Mouse (Mus musculus) heart, postnatal 0 days (tissue): ENCODE results near the gene Gm20518. TPM values are rescaled to one million over a fixed set of nuclear protein-coding genes. Genes with fewer than 3 reads are reported as not detected.

Experiments
- ATAC-seq: fragments of 200-750 bp; cut with Nextera tagmentation; 2 replicates; pipeline ENCODE4 v1.8.0; 2017; ENCODE audit warnings: low read depth, moderate number of reproducible peaks, moderate library complexity; ENCODE audit not compliant: insufficient read depth
- DNase-seq: peaks from one replicate; pipeline ENCODE4 v3.0.0-alpha.2; 2016; ENCODE audit warnings: low spot score
- H3K27ac ChIP-seq: fragments of 300-500 bp; sonication (generic); 2 replicates; pipeline ENCODE4 v1.5.1; 2014; ENCODE audit warnings: low read depth, mild to moderate bottlenecking
- H3K27me3 ChIP-seq: fragments of 300-500 bp; sonication (generic); 2 replicates; pipeline ENCODE4 v1.6.1; 2014; ENCODE audit warnings: low read length, mixed read lengths; ENCODE audit not compliant: control insufficient read depth, insufficient read depth
- H3K36me3 ChIP-seq: fragments of 300-500 bp; sonication (generic); replicated peaks from 2 replicates; pipeline ENCODE4 v1.6.1; 2014; ENCODE audit warnings: low read length, mixed read lengths; ENCODE audit not compliant: control insufficient read depth, insufficient read depth
- H3K4me1 ChIP-seq: fragments of 300-500 bp; sonication (generic); 2 replicates; pipeline ENCODE4 v1.6.1; 2014; ENCODE audit warnings: antibody characterized with exemption; ENCODE audit not compliant: control insufficient read depth, insufficient read depth
- H3K4me2 ChIP-seq: fragments of 300-500 bp; sonication (generic); 2 replicates; pipeline ENCODE4 v1.6.1; 2014; ENCODE audit warnings: low read depth, mild to moderate bottlenecking, low read length, moderate library complexity
- H3K4me3 ChIP-seq: fragments of 300-500 bp; sonication (generic); 2 replicates; pipeline ENCODE4 v1.5.1; 2014; ENCODE audit warnings: low read depth, low read length
- H3K9ac ChIP-seq: fragments of 300-500 bp; sonication (generic); replicated peaks from 2 replicates; pipeline ENCODE4 v1.6.1; 2014; ENCODE audit warnings: low read depth, low read length, mixed read lengths
- H3K9me3 ChIP-seq: fragments of 300-500 bp; sonication (generic); replicated peaks from 2 replicates; pipeline ENCODE4 v1.6.1; 2016; ENCODE audit warnings: low read length; ENCODE audit not compliant: control insufficient read depth
- CTCF ChIP-seq: IDR thresholded peaks from 2 replicates; pipeline ENCODE4 v1.5.1; 2016; ENCODE audit warnings: antibody characterized with exemption, control low read depth, low read depth
- EP300 ChIP-seq: IDR thresholded peaks from 2 replicates; pipeline ENCODE4 v1.6.1; 2016; ENCODE audit warnings: antibody characterized with exemption, low read depth
- WGBS: fragments of 180-500 bp; shearing (Covaris S2); extraction: QIAGEN DNeasy Blood & Tissue Kit; methylation state at CpG from one replicate; pipeline ENCODE4 v1.1.7; 2014; 5-methylcytosine and 5-hydroxymethylcytosine counted together
- polyA plus RNA-seq: library from polyadenylated mRNA; unstranded; fragments of >200 nt; fragmentation: Nextera tagmentation; extraction: Ambion mirVana; gene quantifications from 2 replicates; pipeline ENCODE4 v1.2.1, GENCODE M21; 2015
- total RNA-seq: library from RNA; depleted of rRNA; stranded (reverse); fragments of >200 nt; gene quantifications from 2 replicates; pipeline ENCODE4 v1.2.3, GENCODE M21; 2014; ENCODE audit warnings: low replicate concordance

The Gm20518 gene
- total and polyA plus RNA-seq, 2 experiments from 2014 or later: 0.05 TPM; not detected in 1

DNA sequence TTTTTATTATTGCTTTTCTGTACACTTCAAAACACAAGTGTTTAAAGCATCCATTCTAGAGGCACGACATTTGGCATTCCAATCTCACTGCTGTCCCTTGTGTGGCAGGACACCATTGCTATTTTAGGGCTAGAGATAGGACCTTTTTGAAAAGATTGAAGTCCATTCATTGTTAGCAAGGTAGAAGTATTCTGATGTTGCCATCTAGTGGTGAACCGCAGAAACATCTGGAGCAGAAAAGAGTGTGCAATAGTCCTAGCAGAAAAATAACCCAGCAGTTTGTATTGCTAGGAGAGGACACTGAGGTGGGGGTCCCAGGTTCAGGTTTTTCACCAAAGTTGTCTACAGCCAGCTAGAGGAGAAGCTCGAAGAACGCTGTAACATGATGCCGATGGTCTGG is 79.4 kb downstream of the Gm20518 start:
- Histone ChIP-seq H3K27me3 (peaks cover 14% of the 10 kb centered on the region; the same call in 1 of the 2 replicates), H3K9ac (no peak overlapping the region), H3K4me1 (peaks cover 7% of the 10 kb centered on the region; the same call in 1 of the 2 replicates), H3K4me2 (no peak overlapping the region), H3K4me3 (no peak overlapping the region), H3K9me3 (no peaks in the 10 kb centered on the region), H3K27ac (no peak overlapping the region), H3K36me3 (no peaks in the 10 kb centered on the region)
- TF ChIP-seq CTCF (peak; percentile 89), EP300 (no peak)
- 4% methylated on average over 5 of the region's 5 CpGs for WGBS
- peak; percentile 85 for DNase-seq
- peak; percentile 43; the same call in 1 of the 2 replicates for ATAC-seq

DNA sequence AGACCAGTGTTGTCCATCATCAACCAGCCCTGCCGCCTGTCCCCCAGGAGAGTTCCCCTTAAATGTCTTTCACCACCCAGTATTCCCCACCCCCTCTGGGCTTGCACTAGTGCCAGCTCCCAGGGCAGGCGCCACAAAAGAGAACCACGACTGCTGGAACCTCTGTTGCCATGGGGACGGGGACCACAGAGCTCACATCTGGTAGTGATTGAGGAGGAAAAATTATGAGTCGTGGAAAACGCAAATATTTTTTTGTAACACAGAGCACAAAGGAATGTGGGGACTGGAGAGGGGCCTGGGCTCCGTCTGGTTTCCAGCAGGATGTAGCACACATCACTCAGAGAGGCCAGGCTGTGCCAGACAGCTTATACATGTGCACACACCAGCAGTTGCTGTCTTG is 81.8 kb downstream of the Gm20518 start:
- 38% methylated on average over 7 of the region's 7 CpGs for WGBS
- TF ChIP-seq EP300 (no peak), CTCF (no peak)
- H3K27me3 ChIP-seq: peaks cover 27% of the 10 kb centered on the region

DNA sequence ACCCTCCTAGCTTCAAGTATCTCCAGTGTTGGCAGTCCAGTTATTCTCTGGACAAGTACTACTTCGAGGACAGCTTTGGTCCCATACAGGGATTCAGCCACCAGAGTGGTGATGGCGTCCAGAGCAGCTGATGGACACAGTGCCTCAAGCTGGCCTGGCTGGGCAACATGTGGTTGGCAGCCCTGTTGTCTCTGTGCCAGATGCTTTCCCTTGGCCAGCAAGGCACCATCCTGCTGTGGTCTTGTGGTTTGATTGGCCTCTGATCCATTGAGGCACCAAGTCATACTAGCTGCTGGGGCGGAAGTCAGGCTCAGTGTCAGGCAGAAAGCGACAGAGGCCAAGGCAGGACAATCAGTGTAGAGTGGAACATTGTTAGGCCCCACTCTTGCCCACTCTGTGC is 82.3 kb downstream of the Gm20518 start:
- Histone ChIP-seq H3K4me1 (peaks cover 7% of the 10 kb centered on the region; the same call in 1 of the 2 replicates), H3K27me3 (peaks cover 31% of the 10 kb centered on the region), H3K4me3 (no peak overlapping the region), H3K27ac (no peak overlapping the region), H3K9me3 (no peaks in the 10 kb centered on the region), H3K36me3 (no peaks in the 10 kb centered on the region), H3K9ac (no peak overlapping the region), H3K4me2 (no peak overlapping the region)
- no peak for DNase-seq
- TF ChIP-seq CTCF (no peak), EP300 (no peak)
- WGBS: 74% methylated on average over 4 of the region's 4 CpGs
- no peak for ATAC-seq

More for the DNA sequence above, 81.8 kb downstream of the Gm20518 start:
- no peaks in the 10 kb centered on the region for H3K36me3 ChIP-seq
- no peak overlapping the region for H3K4me2 ChIP-seq
- no peak for ATAC-seq
- no peak overlapping the region for H3K27ac ChIP-seq
- no peak overlapping the region for H3K9ac ChIP-seq
- DNase-seq: no peak
- no peak overlapping the region for H3K4me3 ChIP-seq
- no peaks in the 10 kb centered on the region for H3K9me3 ChIP-seq
- H3K4me1 ChIP-seq: peaks cover under 1% of the 10 kb centered on the region; the same call in 1 of the 2 replicates

DNA sequence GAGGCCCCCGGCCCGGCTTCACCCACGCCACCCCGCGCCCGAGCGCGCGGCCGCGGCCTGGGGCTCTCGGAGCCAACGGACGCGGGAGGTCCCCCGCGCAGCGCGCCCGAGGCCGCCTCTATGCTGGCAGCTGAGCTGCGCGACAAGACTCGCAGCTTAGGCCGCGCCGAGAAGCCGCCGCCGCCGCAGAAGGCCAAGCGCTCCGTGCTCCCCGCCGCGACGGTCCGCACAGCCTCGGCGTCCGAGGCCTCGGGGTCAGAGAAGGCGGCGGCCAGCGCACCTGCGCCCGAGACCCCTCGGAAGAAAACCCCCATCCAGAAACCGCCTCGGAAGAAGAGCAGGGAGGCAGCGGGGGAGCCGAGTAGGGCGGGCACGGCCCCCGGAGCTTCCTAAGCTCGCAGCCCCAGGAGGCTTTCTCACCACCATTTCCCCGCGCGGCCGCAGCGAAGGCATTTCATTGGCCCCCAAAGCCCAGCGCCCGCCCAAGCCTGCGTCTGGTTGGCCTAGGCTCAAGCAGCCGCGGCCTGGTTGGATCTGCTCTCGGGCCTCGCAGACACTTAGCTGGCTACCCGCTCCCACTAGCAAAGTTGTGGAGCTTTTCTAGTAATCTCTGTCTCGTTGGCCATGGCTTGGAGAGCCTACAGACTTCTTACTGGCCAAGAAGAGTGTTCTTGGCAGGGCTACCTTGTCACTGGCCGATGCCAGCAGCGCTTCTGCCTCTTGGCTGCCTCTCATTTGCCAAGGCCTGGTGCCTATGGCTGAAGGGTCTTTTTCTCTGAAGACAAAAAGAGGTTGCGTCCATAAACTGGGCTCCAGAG is 84.1 kb downstream of the Gm20518 start:
- ATAC-seq: peak; percentile 75
- TF ChIP-seq EP300 (no peak), CTCF (no peak)
- no peak overlapping the region for H3K27ac ChIP-seq
- H3K4me2 ChIP-seq: peak overlapping the region; percentile 76
- peaks cover 17% of the 10 kb centered on the region for H3K4me1 ChIP-seq
- peaks cover 48% of the 10 kb centered on the region for H3K27me3 ChIP-seq
- H3K4me3 ChIP-seq: peak overlapping the region; percentile 44
- peak; percentile 67 for DNase-seq
- H3K9me3 ChIP-seq: no peaks in the 10 kb centered on the region
- no peaks in the 10 kb centered on the region for H3K36me3 ChIP-seq
- peak overlapping the region; percentile 18 for H3K9ac ChIP-seq
- 13% methylated on average over 68 of the region's 73 CpGs for WGBS

DNA sequence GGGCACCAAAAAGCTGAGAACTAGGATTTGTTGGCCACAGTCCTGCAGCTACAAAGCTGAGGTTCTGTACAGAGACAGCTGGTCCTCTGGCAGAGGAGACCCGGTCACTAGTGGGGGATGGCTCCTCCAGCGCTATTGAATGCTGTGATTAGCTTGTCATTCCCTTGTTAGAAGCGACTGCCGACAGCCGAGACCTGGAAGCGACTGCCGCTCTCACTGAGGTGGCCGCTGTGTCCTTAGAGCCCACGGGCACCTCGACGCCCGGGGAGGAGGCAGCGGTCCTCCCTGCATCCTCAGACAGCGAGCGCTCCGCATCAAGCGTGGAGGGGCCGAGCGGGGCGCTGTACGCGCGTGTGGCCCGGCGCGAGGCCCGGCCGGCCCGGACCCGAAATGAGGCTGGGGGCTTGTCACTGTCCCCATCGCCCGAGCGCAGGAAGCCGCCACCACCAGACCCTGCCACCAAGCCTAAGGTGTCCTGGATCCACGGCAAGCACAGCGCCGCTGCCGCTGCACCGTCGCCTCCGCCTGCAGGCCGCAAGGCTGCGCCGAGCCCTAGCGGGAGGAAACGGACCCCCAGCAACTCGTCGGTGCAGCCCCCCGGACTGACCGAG is 84.8 kb downstream of the Gm20518 start:
- H3K4me3 ChIP-seq: peak overlapping the region; percentile 44
- 11% methylated on average over 47 of the region's 50 CpGs for WGBS
- DNase-seq: no peak
- H3K9ac ChIP-seq: peak overlapping the region; percentile 18
- no peak for ATAC-seq
- H3K27me3 ChIP-seq: peaks cover 56% of the 10 kb centered on the region
- H3K27ac ChIP-seq: no peak overlapping the region
- H3K4me1 ChIP-seq: peaks cover 17% of the 10 kb centered on the region
- peak overlapping the region; percentile 76 for H3K4me2 ChIP-seq
- H3K9me3 ChIP-seq: no peaks in the 10 kb centered on the region
- TF ChIP-seq EP300: no peak
- no peak for TF ChIP-seq CTCF
- H3K36me3 ChIP-seq: no peaks in the 10 kb centered on the region
